9 mouse cellular contexts compared by ENCODE assay signal in the genomic region with DNA sequence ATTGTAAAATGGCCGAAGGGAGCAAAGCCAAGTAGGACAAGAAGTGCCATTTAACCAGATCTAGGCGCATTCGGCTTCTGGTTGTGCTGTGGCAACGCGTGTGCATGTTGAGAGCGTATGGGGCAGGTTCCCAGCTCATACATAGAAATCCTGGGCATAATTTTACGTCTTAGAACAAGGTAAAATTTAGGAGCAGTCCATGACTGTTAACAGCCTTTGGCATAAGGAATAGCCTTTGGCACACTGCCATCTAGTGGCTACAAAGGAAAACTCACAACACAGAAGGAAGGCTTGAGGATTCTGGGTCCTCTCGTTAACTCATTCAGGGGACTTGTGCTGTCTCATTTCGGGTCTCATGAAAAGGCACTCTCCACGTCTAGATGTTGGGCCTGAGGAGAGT. TPM values are rescaled to one million over a fixed set of nuclear protein-coding genes. Genes with fewer than 3 reads are reported as not detected.
DNase-seq lines count a peak whose midpoint lies in the region; ATAC-seq lines count a peak whose summit lies in the region.
"Had no signal": no experiment of that assay in that cellular context is flagged by ENCODE, and none has a peak within 500 bp of the region (broad histone marks: within the 10 kb centered on the region; RNA-seq: fewer than 3 reads in every experiment).

No protein-coding gene starts in this region.

- no peak overlapping the region for H3K27ac ChIP-seq in embryonic facial prominence, embryonic 14.5 days (replicated peaks; ENCODE audit: low read depth, low read length)
- H3K27ac ChIP-seq in hindbrain, embryonic 14.5 days = no peak overlapping the region
- H3K27ac ChIP-seq in midbrain, embryonic 16.5 days (ENCODE audit: low read length) = no peak overlapping the region

- H3K27me3 ChIP-seq in embryonic facial prominence, embryonic 14.5 days (replicated peaks; ENCODE audit: control insufficient read depth, insufficient read depth, low read length) = no peaks in the 10 kb centered on the region
- H3K27me3 ChIP-seq in hindbrain, embryonic 14.5 days (ENCODE audit: control insufficient read depth, insufficient read depth, low read length) = peaks cover 27% of the 10 kb centered on the region
- H3K27me3 ChIP-seq in midbrain, embryonic 16.5 days (ENCODE audit: control insufficient read depth, insufficient read depth, low read depth, low read length) = peaks cover 14% of the 10 kb centered on the region

- no peaks in the 10 kb centered on the region for H3K4me1 ChIP-seq in embryonic facial prominence, embryonic 14.5 days (ENCODE audit: control insufficient read depth, insufficient read depth, low read length)
- H3K4me1 ChIP-seq in hindbrain, embryonic 14.5 days (replicated peaks; ENCODE audit: control insufficient read depth, insufficient read depth, low read length) = no peaks in the 10 kb centered on the region
- H3K4me1 ChIP-seq in midbrain, embryonic 16.5 days (ENCODE audit: control insufficient read depth, insufficient read depth, low read length) = peaks cover 6% of the 10 kb centered on the region; the same call in 1 of the 2 replicates

- H3K9ac ChIP-seq in embryonic facial prominence, embryonic 14.5 days (ENCODE audit: low read depth, low read length) = no peak overlapping the region
- H3K9ac ChIP-seq in hindbrain, embryonic 14.5 days = no peak overlapping the region
- no peak overlapping the region for H3K9ac ChIP-seq in midbrain, embryonic 16.5 days (ENCODE audit: low read depth, low read length)

- H3K36me3 ChIP-seq in embryonic facial prominence, embryonic 14.5 days (ENCODE audit: control insufficient read depth, insufficient read depth, low read length) = no peaks in the 10 kb centered on the region
- no peaks in the 10 kb centered on the region for H3K36me3 ChIP-seq in hindbrain, embryonic 14.5 days (replicated peaks; ENCODE audit: control insufficient read depth, insufficient read depth)
- no peaks in the 10 kb centered on the region for H3K36me3 ChIP-seq in midbrain, embryonic 16.5 days (ENCODE audit: control insufficient read depth, insufficient read depth, low read length)

- no peak overlapping the region for H3K4me2 ChIP-seq in embryonic facial prominence, embryonic 14.5 days (ENCODE audit: low read depth, low read length)
- H3K4me2 ChIP-seq in hindbrain, embryonic 14.5 days (replicated peaks) = no peak overlapping the region
- H3K4me2 ChIP-seq in midbrain, embryonic 16.5 days (ENCODE audit: low read length) = 0 out of 2 replicates have a peak overlapping the region, but pooled peaks have one; percentile 25

- DNase-seq in ovary, postnatal 14 days (ENCODE audit: low spot score) = peak; percentile 55
- no peak for DNase-seq in ovary, postnatal 10 days (ENCODE audit: low spot score)
- peak; percentile 75 for DNase-seq in adrenal gland, postnatal 14 days
- peak; percentile 80 for DNase-seq in embryonic facial prominence, embryonic 14.5 days (ENCODE audit: low spot score)
- peak; percentile 91 for DNase-seq in hindbrain, embryonic 14.5 days (ENCODE audit: low spot score)
- peak; percentile 49 for DNase-seq in left cerebral cortex, adult 11 months (ENCODE audit: low spot score)
- peak; percentile 23 for DNase-seq in thymus, postnatal 4 days

- 16% methylated on average over 10 of the region's 10 CpGs for WGBS in embryonic facial prominence, embryonic 14.5 days
- WGBS in hindbrain, embryonic 14.5 days = 18% methylated on average over 10 of the region's 10 CpGs
- WGBS in midbrain, embryonic 16.5 days = 19% methylated on average over 10 of the region's 10 CpGs

- ATAC-seq in embryonic facial prominence, embryonic 14.5 days (ENCODE audit: low read depth) = no peak
- peak; percentile 77; the same call in 1 of the 2 replicates for ATAC-seq in hindbrain, embryonic 14.5 days (ENCODE audit: low FRiP score)
- ATAC-seq in midbrain, embryonic 16.5 days = peak; percentile 86

- no peaks in the 10 kb centered on the region for H3K9me3 ChIP-seq in embryonic facial prominence, embryonic 14.5 days (ENCODE audit: control insufficient read depth, low read length)
- H3K9me3 ChIP-seq in hindbrain, embryonic 14.5 days (ENCODE audit: control insufficient read depth, low read length) = no peaks in the 10 kb centered on the region
- no peaks in the 10 kb centered on the region for H3K9me3 ChIP-seq in midbrain, embryonic 16.5 days (replicated peaks; ENCODE audit: control insufficient read depth, low read length, poor library complexity, severe bottlenecking)

- no peak overlapping the region for H3K4me3 ChIP-seq in embryonic facial prominence, embryonic 14.5 days (ENCODE audit: low read depth, low read length)
- no peak overlapping the region for H3K4me3 ChIP-seq in hindbrain, embryonic 14.5 days (replicated peaks; ENCODE audit: low read length)
- H3K4me3 ChIP-seq in midbrain, embryonic 16.5 days (ENCODE audit: low read depth, low read length) = no peak overlapping the region
- H3K4me3 ChIP-seq: erythroblast, embryonic 14.5 days had no signal

RNA-seq across cellular contexts. Expression of a gene that starts 17.6 kb away (rescaled TPM):
- total RNA-seq in adrenal gland, postnatal 14 days (2021) = not detected in 2 replicates
- not detected in 2 replicates for polyA plus RNA-seq in embryonic facial prominence, embryonic 14.5 days (2014; fragmentation: Nextera tagmentation; extraction: Ambion mirVana)
- polyA plus RNA-seq in hindbrain, embryonic 14.5 days (2014; fragmentation: Nextera tagmentation; extraction: Ambion mirVana) = not detected in 2 replicates
- not detected in 2 replicates for polyA plus RNA-seq in midbrain, embryonic 16.5 days (2015; fragmentation: Nextera tagmentation; extraction: Ambion mirVana)
